Mouse (Mus musculus) megakaryocyte, adult 5-6 weeks (primary cell): ENCODE results near the gene Commd7. TPM values are rescaled to one million over a fixed set of nuclear protein-coding genes. Genes with fewer than 3 reads are reported as not detected.
A peak's percentile ranks its signal among the peaks of the same experiment; 100 is the strongest.
"Not testable (repeated sequence)": the region's sequence is repeated elsewhere in the genome, so short reads cannot be mapped to it uniquely, and the experiment has no call there.

Experiments
- ATAC-seq: 2 replicates; pipeline ENCODE4 v1.8.0; 2016; ENCODE audit warnings: mild to moderate bottlenecking, inconsistent platforms; ENCODE audit not compliant: poor library complexity, severe bottlenecking
- total RNA-seq, 2 experiments: library from RNA; stranded (forward) in 1 of 2; stranded (reverse) in 1 of 2; fragments of 153-499, 151-499 nt in 1 of 2; fragments of 221-1000, 200-1000 nt in 1 of 2; gene quantifications; 2 replicates each; pipeline versions ENCODE4 v1.2.3 to v1.2.4; 2015 to 2017

Commd7 gene
- total RNA-seq (2015) (41.6 and 47.2 TPM in 2 replicates), total RNA-seq (2017) (30.3 and 34.1 TPM in 2 replicates)

DNA sequence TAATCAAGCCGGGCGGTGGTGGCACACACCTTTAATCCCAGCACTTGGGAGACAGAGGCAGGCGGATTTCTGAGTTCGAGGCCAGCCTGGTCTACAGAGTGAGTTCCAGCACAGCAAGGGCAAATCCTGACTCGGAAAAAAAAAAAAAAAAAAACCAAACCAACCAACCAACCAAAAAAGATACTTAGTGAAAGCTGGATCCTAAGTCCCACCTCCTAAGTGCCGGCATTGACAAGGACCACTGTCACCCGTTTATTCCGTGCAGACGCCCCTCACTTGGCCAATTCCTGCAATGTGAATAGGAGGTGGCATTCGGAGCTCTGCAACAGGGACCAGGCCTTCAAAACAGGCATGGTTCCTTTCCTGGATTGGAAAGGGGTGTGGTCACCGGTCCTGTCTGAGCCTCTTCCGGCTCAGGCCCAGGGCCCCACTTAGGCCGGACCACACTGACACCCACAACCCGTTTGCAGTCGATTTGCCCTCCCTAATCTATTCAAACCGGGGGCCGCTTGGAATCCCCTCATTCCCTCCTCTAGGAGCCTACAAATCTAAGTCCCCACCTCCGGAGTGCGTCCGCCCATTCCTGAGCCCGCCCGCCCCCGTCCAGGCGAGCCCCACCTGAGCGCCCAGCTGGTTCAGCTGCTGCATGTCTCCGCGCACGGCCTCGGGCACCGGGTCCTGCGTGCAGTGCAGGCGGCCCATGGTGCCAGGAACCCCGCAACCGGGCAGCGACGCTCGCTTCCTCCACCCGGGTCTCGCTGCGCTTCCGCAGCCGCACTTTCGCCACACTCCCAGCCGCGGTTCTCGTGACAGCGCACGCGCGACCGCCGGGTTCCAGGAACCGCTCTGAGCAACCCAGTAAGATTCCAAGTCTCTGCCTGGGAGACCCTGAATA lies at the start of gene Commd7:
Commd7 (minus strand) TSS at position 806 of the 895 bp plus-strand sequence.
- peak; percentile 99 for ATAC-seq

- no peak for ATAC-seq
These were observed 47.4 kb upstream of the Commd7 start for GRCm38 (mm10) chr2:153679959-153680358.

- ATAC-seq: no peak
These were observed 45.0 kb upstream of the Commd7 start for GRCm38 (mm10) chr2:153677550-153677949.

DNA sequence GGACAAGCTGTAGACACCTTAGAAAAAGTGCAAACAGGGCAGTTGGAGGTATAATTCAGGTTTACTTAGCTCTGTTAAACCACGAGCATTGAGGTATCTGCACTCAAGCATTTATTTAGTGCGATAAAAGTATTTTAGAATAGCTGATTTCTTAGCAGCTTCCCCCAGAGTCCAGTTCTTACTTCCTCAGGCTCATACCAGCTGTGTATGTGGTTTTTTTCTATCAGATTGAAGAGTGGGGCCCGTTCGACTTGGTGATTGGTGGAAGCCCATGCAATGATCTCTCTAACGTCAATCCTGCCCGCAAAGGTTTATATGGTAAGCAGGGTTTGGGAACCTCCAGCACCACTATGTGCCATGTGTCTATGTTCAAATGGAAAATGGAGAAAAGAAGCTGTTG lies 44.4 kb upstream of the Commd7 start:
- ATAC-seq: no peak

- ATAC-seq: not testable (repeated sequence)
These were observed 42.8 kb upstream of the Commd7 start for GRCm38 (mm10) chr2:153675364-153675763.

- no peak for ATAC-seq
These were observed 40.0 kb upstream of the Commd7 start for GRCm38 (mm10) chr2:153672619-153673018.

GRCm38 (mm10) chr2:153670111-153670510 lies 37.5 kb upstream of the Commd7 start:
- ATAC-seq: no peak

- peak; percentile 52 for ATAC-seq
These were observed 36.3 kb upstream of the Commd7 start for GRCm38 (mm10) chr2:153668754-153669376.

DNA sequence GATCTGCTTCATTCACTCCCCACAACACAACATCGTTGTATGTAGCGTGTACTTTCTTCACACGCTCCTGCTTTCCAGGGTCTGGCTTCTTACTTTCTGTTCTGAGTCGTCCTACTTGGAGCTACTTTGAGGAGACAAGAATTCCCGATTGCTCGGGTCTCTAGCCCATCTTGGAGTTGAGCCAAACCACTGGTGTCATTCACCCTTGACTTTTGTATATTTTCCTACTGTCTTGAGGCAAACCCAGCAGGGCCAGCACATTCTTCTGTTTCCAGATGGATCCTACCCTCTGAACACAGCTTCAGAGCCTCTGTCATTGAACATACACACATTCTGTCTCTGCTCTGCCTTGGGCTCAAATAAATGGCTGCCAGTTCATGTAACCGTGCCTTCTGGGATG lies 32.8 kb upstream of the Commd7 start:
- ATAC-seq: no peak

GRCm38 (mm10) chr2:153660616-153661015 lies 28.0 kb upstream of the Commd7 start:
- no peak for ATAC-seq

GRCm38 (mm10) chr2:153657659-153658058 lies 25.1 kb upstream of the Commd7 start:
- not testable (repeated sequence) for ATAC-seq

DNA sequence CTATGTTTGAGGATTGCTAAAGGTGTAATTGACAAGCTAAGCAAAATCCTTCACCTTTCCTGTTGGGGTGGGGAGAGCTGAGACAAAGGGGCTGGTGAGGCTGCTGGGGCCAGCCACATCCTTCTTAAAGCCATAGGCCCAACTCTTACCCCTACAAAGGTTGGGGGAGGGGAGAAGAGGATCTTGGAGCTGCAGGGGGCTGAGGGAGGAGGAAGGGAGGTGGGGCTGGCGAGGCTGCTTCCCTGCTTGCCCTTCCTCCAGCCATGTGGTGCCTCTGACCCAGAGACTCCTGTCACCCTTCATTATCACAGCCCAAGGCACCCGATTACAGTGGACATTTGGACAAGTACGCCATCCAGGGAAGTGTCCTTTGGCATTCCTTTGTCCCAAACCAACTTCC lies 19.1 kb upstream of the Commd7 start:
- no peak for ATAC-seq

- ATAC-seq: peak; percentile 39
These were observed 17.6 kb upstream of the Commd7 start for GRCm38 (mm10) chr2:153650014-153650687.

GRCm38 (mm10) chr2:153649298-153650013 lies 16.9 kb upstream of the Commd7 start, which contains the start of gene Dnmt3b:
Gene Dnmt3b (plus strand): TSS chr2:153649450.
- ATAC-seq: peak; percentile 61

DNA sequence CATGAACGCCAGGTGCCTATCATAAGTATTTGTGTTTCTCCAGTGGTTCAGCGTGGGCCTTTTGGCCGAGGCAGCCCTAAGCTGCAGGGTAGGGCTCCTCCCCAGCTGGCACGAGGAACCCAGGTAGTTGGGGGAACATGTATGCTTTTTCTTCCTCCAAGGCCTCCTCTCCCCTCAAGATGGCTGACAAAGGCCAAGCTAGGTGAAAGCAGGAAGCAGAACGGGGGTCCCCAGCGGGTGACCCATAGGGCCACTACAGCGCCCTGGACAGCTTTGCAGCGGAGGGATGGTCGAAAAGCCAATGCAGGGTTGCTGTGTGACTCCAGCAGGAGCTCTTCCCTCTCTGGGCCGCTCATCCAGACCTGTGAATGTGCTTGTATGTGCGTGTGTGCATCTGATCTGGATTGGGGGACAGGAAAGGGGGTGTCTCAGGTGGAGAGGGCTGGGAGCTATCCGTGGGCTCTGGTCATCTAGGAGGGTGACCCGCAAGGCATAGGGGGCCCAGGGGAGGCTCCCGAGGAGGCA lies 16.3 kb upstream of the Commd7 start:
- ATAC-seq: peak; percentile 14; the same call in 1 of the 2 replicates

GRCm38 (mm10) chr2:153642999-153643398 lies 10.4 kb upstream of the Commd7 start:
- no peak for ATAC-seq

GRCm38 (mm10) chr2:153642496-153642895 lies 9.9 kb upstream of the Commd7 start:
- ATAC-seq: no peak

DNA sequence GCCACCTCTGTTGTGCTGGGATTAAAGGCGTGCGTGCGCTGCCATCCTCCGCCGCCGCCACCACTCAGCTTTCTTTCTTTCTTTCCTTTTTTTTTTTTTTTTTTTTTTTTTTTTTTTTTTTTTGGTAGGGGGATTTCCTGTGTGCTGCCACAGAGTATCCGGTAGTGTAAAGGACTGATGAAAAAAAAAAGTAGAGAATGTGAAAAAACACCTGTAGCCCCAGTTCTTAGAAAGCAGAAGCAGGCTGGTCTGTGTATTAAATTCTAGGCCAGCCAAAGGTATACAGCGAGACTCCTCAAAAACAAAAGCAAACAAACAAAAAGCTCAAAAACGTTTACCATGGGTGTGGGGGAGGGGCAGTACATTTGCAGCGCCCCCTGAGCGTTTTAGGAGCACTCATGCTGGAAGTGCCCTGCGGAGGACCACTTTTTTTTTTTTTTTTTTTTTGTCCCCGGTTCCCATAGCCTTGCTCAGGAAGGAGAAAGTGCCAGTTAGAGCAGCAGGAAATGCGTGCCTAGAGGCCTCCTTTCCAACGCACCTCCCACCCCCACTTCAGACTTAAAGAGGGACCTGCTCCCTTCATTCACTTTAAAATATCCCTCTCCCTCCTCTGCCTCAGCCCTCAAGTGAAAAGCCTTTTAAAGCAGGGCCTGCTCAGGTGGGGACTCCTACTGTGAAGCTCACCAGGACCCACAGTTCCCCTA lies 6.5 kb upstream of the Commd7 start:
- ATAC-seq: no peak

- no peak for ATAC-seq
These were observed 678 bp upstream of the Commd7 start for GRCm38 (mm10) chr2:153633259-153633658.

GRCm38 (mm10) chr2:153632871-153633226 lies 268 bp upstream of the Commd7 start:
- ATAC-seq: peak; percentile 27
